Mouse (Mus musculus): ENCODE data around the gene Tnp2.

Tnp2 gene

GRCm38 (mm10) chr16:10787548-10788058 is 857 bp downstream of the Tnp2 start:
- DNase-seq = no peak

GRCm38 (mm10) chr16:10786782-10787547 is 1.5 kb downstream of the Tnp2 start:
- no peak for DNase-seq

GRCm38 (mm10) chr16:10786288-10786687 is 2.2 kb downstream of the Tnp2 start:
- DNase-seq = peak; percentile 88 to 90

GRCm38 (mm10) chr16:10785371-10786231 is 2.9 kb downstream of the Tnp2 start, which contains the start of gene Socs1:
Socs1 (minus strand) TSS chr16:10785536.
- peak; percentile 94 to 95 for DNase-seq

- peak; percentile 95 to 97 for DNase-seq
Measured at GRCm38 (mm10) chr16:10784793-10785370, 3.6 kb downstream of the Tnp2 start.

- DNase-seq = peak; percentile 61 to 74
Measured at GRCm38 (mm10) chr16:10783883-10784792, 4.3 kb downstream of the Tnp2 start.

- no peak for DNase-seq
Measured at GRCm38 (mm10) chr16:10783451-10783850, 5.0 kb downstream of the Tnp2 start.

- peak in 1 of 2 experiments; percentile 51 for DNase-seq
Measured at GRCm38 (mm10) chr16:10783152-10783434, 5.4 kb downstream of the Tnp2 start.

GRCm38 (mm10) chr16:10782377-10783151 is 5.9 kb downstream of the Tnp2 start:
- DNase-seq = no peak

GRCm38 (mm10) chr16:10781862-10782371 is 6.5 kb downstream of the Tnp2 start:
- DNase-seq = no peak

- DNase-seq = no peak
Measured at GRCm38 (mm10) chr16:10780631-10781120, 7.8 kb downstream of the Tnp2 start.

- no peak for DNase-seq
Measured at GRCm38 (mm10) chr16:10777579-10778160, 10.8 kb downstream of the Tnp2 start.

- no peak for DNase-seq
Measured at GRCm38 (mm10) chr16:10776322-10776721, 12.1 kb downstream of the Tnp2 start.

GRCm38 (mm10) chr16:10774726-10775125 is 13.7 kb downstream of the Tnp2 start:
- DNase-seq = no peak

- no peak for DNase-seq
Measured at GRCm38 (mm10) chr16:10773543-10773942, 14.9 kb downstream of the Tnp2 start.

- DNase-seq = peak in 1 of 2 experiments; percentile 39
Measured at GRCm38 (mm10) chr16:10771769-10772510, 16.5 kb downstream of the Tnp2 start.

- DNase-seq = no peak
Measured at GRCm38 (mm10) chr16:10770531-10771325, 17.7 kb downstream of the Tnp2 start.

- no peak for DNase-seq
Measured at GRCm38 (mm10) chr16:10769661-10770060, 18.8 kb downstream of the Tnp2 start.

- no peak for DNase-seq
Measured at GRCm38 (mm10) chr16:10768821-10769220, 19.6 kb downstream of the Tnp2 start.

All from lung, postnatal 4 days (tissue).